Mouse (Mus musculus) kidney, embryonic 16.5 days (tissue): ENCODE results near the gene Gen1. TPM values are rescaled to one million over a fixed set of nuclear protein-coding genes. Genes with fewer than 3 reads are reported as not detected.
A peak's percentile ranks its signal among the peaks of the same experiment; 100 is the strongest.

Experiments
- ATAC-seq: fragments of 200-750 bp; cut with Nextera tagmentation; 2 replicates; pipeline ENCODE4 v1.8.0; 2017; ENCODE audit warnings: moderate TSS enrichment; ENCODE audit not compliant: low FRiP score, low TSS enrichment
- H3K27ac ChIP-seq: fragments of 300-500 bp; sonication (generic); 2 replicates; pipeline ENCODE4 v1.5.1; 2014; ENCODE audit warnings: low read length
- H3K27me3 ChIP-seq: fragments of 300-500 bp; sonication (generic); 2 replicates; pipeline ENCODE4 v1.6.1; 2014; ENCODE audit warnings: low read length, control low read depth, mixed read lengths; ENCODE audit not compliant: insufficient read depth
- H3K36me3 ChIP-seq: fragments of 300-500 bp; sonication (generic); 2 replicates; pipeline ENCODE4 v1.6.1; 2014; ENCODE audit warnings: low read length, control low read depth, mixed read lengths; ENCODE audit not compliant: insufficient read depth
- H3K4me1 ChIP-seq: fragments of 300-500 bp; sonication (generic); 2 replicates; pipeline ENCODE4 v1.6.1; 2014; ENCODE audit warnings: low read length, control low read depth, mixed read lengths; ENCODE audit not compliant: insufficient read depth
- H3K4me2 ChIP-seq: fragments of 300-500 bp; sonication (generic); replicated peaks from 2 replicates; pipeline ENCODE4 v1.6.1; 2014; ENCODE audit warnings: low read depth, low read length
- H3K4me3 ChIP-seq: fragments of 300-500 bp; sonication (generic); 2 replicates; pipeline ENCODE4 v1.5.1; 2014; ENCODE audit warnings: mild to moderate bottlenecking, low read length
- H3K9ac ChIP-seq: fragments of 300-500 bp; sonication (generic); replicated peaks from 2 replicates; pipeline ENCODE4 v1.6.1; 2014; ENCODE audit warnings: low read length
- H3K9me3 ChIP-seq: fragments of 300-500 bp; sonication (generic); 2 replicates; pipeline ENCODE4 v1.6.1; 2016; ENCODE audit warnings: low read length, control low read depth
- WGBS: fragments of 180-500 bp; shearing (Covaris S2); extraction: QIAGEN DNeasy Blood & Tissue Kit; methylation state at CpG from one replicate; pipeline ENCODE4 v1.1.7; 2014; 5-methylcytosine and 5-hydroxymethylcytosine counted together
- polyA plus RNA-seq: library from polyadenylated mRNA; unstranded; fragments of >200 nt; fragmentation: Nextera tagmentation; extraction: Ambion mirVana; gene quantifications from 2 replicates; pipeline ENCODE4 v1.2.1, GENCODE M21; 2015

Gen1 gene
- polyA plus RNA-seq, 1 experiment from 2014 or later = 8.6 TPM

- H3K27ac ChIP-seq = no peak overlapping the region
- no peak overlapping the region for H3K9ac ChIP-seq
- H3K36me3 ChIP-seq = peaks cover 45% of the 10 kb centered on the region
- H3K4me2 ChIP-seq = no peak overlapping the region
- H3K9me3 ChIP-seq = no peaks in the 10 kb centered on the region
- H3K4me3 ChIP-seq = no peak overlapping the region
- H3K27me3 ChIP-seq = no peaks in the 10 kb centered on the region
- no peak for ATAC-seq
- WGBS = 97% methylated on average over 2 of the region's 2 CpGs
- no peaks in the 10 kb centered on the region for H3K4me1 ChIP-seq
These were observed 11.0 kb upstream of the Gen1 start for GRCm38 (mm10) chr12:11276632-11277031.

DNA sequence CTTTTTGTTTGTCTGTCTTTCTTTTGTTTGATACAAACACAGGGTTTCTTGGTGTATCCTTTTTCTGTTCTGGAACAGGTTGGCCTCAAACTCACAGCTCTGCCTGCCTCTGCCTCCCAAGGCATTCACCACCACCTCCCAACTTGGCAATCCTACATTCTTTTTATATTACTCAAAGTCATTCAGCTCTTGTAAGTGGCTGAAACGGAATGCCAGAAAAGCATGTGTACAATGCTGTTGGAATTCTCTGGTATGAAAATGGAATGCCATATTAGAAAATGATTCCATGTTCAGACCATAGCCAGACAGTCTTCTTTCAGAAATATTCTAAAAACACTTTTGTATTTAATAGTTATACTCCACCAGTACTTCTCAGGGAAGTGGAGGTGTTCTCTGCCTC, 7.6 kb upstream of the Gen1 start:
- H3K36me3 ChIP-seq = peaks cover 22% of the 10 kb centered on the region

GRCm38 (mm10) chr12:11272568-11272967, 7.0 kb upstream of the Gen1 start:
- ATAC-seq = no peak
- H3K4me3 ChIP-seq = no peak overlapping the region

More for the DNA sequence above, 7.6 kb upstream of the Gen1 start:
- H3K4me3 ChIP-seq = no peak overlapping the region
- H3K27ac ChIP-seq = no peak overlapping the region
- H3K4me1 ChIP-seq = peaks cover 9% of the 10 kb centered on the region
- WGBS = 91% methylated on average over 1 of the region's 1 CpGs
- H3K9me3 ChIP-seq = no peaks in the 10 kb centered on the region
- H3K9ac ChIP-seq = no peak overlapping the region
- ATAC-seq = no peak
- H3K4me2 ChIP-seq = no peak overlapping the region
- H3K27me3 ChIP-seq = no peaks in the 10 kb centered on the region

DNA sequence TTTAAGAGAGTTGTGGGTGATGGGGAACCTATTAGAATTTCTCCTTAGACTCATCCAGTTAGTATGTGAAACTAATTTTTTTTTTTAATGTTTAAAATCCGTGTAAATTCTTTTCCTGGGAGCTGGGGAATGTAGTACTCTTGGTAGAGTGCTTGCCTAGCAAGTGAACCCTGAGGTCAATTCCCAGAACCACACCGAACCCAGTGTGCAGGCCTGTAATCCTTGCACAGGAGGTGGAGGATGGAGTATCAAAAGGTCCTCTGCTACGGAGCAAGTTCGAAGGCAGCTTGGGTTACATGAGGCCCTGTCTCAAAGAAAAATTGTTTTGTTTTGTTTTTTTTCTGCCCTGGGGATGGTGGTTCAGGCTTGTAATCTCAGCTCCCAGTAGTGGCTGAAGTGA, 1.4 kb upstream of the Gen1 start:
- WGBS = under 1% methylated on average over 4 of the region's 4 CpGs
- peak overlapping the region; percentile 86; the same call in 1 of the 2 replicates for H3K27ac ChIP-seq
- no peak for ATAC-seq

More at GRCm38 (mm10) chr12:11272568-11272967, 7.0 kb upstream of the Gen1 start:
- Histone ChIP-seq H3K9ac (no peak overlapping the region), H3K4me2 (no peak overlapping the region), H3K36me3 (peaks cover 18% of the 10 kb centered on the region), H3K4me1 (peaks cover 13% of the 10 kb centered on the region), H3K27me3 (no peaks in the 10 kb centered on the region), H3K27ac (no peak overlapping the region), H3K9me3 (no peaks in the 10 kb centered on the region)
- WGBS = 91% methylated on average over 4 of the region's 4 CpGs

DNA sequence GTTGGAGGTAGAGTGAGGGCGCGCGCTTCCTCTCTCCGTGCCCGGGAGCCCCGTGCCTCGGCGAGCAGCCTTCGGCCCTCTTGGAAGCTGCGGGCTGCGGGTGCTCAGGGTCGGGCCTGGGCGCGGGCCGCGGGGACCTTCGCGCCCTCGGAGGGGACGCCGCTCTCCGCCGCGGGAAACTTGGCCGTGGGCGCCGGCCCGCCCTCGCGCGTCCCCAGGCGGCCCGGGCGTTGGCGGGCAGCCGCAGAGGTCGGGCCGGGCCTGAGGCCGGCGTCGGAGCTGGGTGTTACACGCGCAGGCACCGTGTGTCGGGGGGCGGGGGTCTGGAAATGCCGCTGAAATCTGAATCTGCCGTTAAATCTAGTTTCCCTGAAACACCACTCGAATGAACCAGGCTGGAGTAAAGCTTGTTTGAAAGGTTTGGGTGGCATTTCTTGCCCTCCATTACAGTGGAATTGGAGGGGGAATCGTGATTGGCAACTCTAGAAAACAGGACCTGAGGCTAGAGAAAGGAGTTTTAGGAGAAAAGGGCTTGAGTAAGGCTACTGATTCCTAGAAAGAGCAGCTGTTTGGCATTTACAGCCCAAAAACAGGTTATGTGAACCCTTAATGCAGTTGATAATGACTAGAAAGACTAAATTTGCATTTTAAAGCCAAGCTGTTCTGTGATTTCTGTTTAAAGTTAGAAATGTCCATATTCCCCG, 833 bp upstream of the Gen1 start:
- Histone ChIP-seq H3K4me2 (peak overlapping the region; percentile 61), H3K27me3 (no peaks in the 10 kb centered on the region), H3K36me3 (no peaks in the 10 kb centered on the region), H3K9ac (peak overlapping the region; percentile 94), H3K27ac (peak overlapping the region; percentile 86), H3K4me1 (peaks cover 27% of the 10 kb centered on the region), H3K9me3 (no peaks in the 10 kb centered on the region), H3K4me3 (peak overlapping the region; percentile 76)
- ATAC-seq = peak; percentile 64
- WGBS = under 1% methylated on average over 50 of the region's 51 CpGs

More for the DNA sequence above, 1.4 kb upstream of the Gen1 start:
- no peaks in the 10 kb centered on the region for H3K9me3 ChIP-seq
- H3K9ac ChIP-seq = peak overlapping the region; percentile 94
- H3K36me3 ChIP-seq = no peaks in the 10 kb centered on the region
- H3K4me2 ChIP-seq = peak overlapping the region; percentile 61
- H3K27me3 ChIP-seq = no peaks in the 10 kb centered on the region
- H3K4me1 ChIP-seq = peaks cover 27% of the 10 kb centered on the region
- peak overlapping the region; percentile 76 for H3K4me3 ChIP-seq

DNA sequence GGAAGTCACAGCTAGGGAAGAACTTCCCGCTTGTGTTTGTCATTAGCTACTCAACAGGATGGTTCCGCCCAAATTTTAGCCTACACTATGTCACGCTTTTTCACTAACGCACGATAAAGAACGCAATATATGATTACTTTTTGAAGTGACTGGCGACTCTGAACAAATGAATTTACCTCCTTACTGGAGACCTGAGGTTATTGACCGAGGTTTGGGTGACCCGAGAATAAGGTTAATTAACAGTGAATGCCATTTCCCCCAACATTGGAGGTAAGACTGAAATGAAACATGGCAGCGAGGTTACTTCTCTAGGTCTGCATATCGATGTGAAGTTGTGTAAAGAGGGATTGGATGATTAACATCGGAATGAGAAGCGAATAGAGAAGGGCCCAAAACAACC, 706 bp downstream of the Gen1 start:
- Histone ChIP-seq H3K27ac (peak overlapping the region; percentile 86; the same call in 1 of the 2 replicates), H3K27me3 (no peaks in the 10 kb centered on the region), H3K4me1 (peaks cover 27% of the 10 kb centered on the region), H3K9ac (peak overlapping the region; percentile 94), H3K4me3 (peak overlapping the region; percentile 76), H3K36me3 (no peaks in the 10 kb centered on the region), H3K9me3 (no peaks in the 10 kb centered on the region), H3K4me2 (peak overlapping the region; percentile 75)
- 2% methylated on average over 13 of the region's 13 CpGs for WGBS
- ATAC-seq = no peak

GRCm38 (mm10) chr12:11250322-11250721, 15.3 kb downstream of the Gen1 start:
- no peak for ATAC-seq
- H3K27ac ChIP-seq = no peak overlapping the region
- H3K4me2 ChIP-seq = no peak overlapping the region
- 77% methylated on average over 3 of the region's 3 CpGs for WGBS
- H3K9me3 ChIP-seq = no peaks in the 10 kb centered on the region
- H3K36me3 ChIP-seq = peaks cover 11% of the 10 kb centered on the region
- no peaks in the 10 kb centered on the region for H3K4me1 ChIP-seq
- no peaks in the 10 kb centered on the region for H3K27me3 ChIP-seq
- no peak overlapping the region for H3K9ac ChIP-seq
- H3K4me3 ChIP-seq = no peak overlapping the region

DNA sequence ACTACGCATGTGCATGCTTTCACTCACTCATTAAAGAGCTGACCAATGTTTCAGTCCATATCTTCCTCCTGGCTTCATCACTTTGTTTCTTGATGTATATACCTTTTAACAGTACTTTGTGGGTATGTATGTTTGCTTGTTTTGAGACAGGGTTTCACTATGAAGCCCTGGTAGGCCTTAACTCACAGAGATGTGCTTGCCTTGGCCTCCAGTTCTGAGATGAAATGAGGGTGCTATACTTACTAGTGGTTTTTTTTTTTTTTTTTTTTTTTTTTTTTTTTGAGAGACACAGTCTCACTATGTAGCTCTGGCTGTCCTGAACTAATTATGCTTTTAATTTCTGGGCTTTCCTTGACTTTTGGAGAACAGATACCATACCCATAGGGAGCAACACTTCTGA, 18.1 kb downstream of the Gen1 start:
- H3K9ac ChIP-seq = no peak overlapping the region
- peaks cover 16% of the 10 kb centered on the region for H3K36me3 ChIP-seq
- no peak for ATAC-seq
- no peak overlapping the region for H3K4me2 ChIP-seq
- H3K27ac ChIP-seq = no peak overlapping the region
- WGBS = 95% methylated on average over 1 of the region's 1 CpGs
- H3K27me3 ChIP-seq = no peaks in the 10 kb centered on the region
- no peaks in the 10 kb centered on the region for H3K4me1 ChIP-seq
- H3K9me3 ChIP-seq = no peaks in the 10 kb centered on the region
- H3K4me3 ChIP-seq = no peak overlapping the region

- Histone ChIP-seq H3K36me3 (no peaks in the 10 kb centered on the region), H3K27me3 (no peaks in the 10 kb centered on the region), H3K4me3 (no peak overlapping the region), H3K4me2 (no peak overlapping the region), H3K27ac (no peak overlapping the region), H3K4me1 (no peaks in the 10 kb centered on the region), H3K9ac (no peak overlapping the region), H3K9me3 (no peaks in the 10 kb centered on the region)
- WGBS = 78% methylated on average over 2 of the region's 2 CpGs
- ATAC-seq = no peak
These were observed 29.6 kb downstream of the Gen1 start for GRCm38 (mm10) chr12:11235996-11236395.

DNA sequence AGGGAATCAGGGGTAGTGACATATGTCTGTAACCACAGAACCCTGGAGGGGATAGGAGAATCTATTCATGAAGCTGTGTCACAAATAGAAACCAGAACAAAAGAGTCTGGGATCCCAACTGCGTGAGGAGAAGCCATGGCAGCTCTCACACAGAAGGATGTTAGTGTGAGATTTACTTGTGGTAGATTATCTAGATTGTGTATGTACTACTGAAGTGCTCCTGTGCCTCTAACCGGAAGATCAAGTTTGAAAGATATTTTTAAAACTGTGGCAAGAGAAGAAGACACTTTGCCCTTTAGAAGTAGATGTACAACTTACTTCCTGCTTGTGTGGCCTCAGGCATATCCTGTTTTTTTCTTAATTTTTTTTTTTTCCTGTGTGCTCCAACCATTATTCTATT, 35.3 kb downstream of the Gen1 start:
- 78% methylated on average over 2 of the region's 2 CpGs for WGBS
- Histone ChIP-seq H3K4me3 (no peak overlapping the region), H3K4me2 (no peak overlapping the region), H3K27ac (no peak overlapping the region), H3K27me3 (no peaks in the 10 kb centered on the region), H3K9ac (no peak overlapping the region), H3K4me1 (peaks cover 12% of the 10 kb centered on the region; the same call in 1 of the 2 replicates), H3K9me3 (no peaks in the 10 kb centered on the region), H3K36me3 (no peaks in the 10 kb centered on the region)
- ATAC-seq = no peak
